Mouse (Mus musculus): ENCODE measurements around the gene Fibp.

GRCm38 (mm10) chr19:5486771-5487170 lies 26.4 kb downstream of the Fibp start:
- TF ChIP-seq CTCF (IDR thresholded peaks at IDR 0.05; ENCODE audit: low read depth, low read length) (no peak), POLR2A (IDR thresholded peaks at IDR 0.05; ENCODE audit: insufficient read depth, low read length) (no peak), EP300 (IDR thresholded peaks at IDR 0.05; ENCODE audit: insufficient read depth, low read depth, low read length) (no peak)

Measured in ES-Bruce4 (cell line).